Mouse (Mus musculus) liver, postnatal 0 days (tissue): ENCODE data around the gene Nanos1.

Source experiments
- CTCF ChIP-seq: sonication (generic); IDR thresholded peaks from 2 replicates; pipeline ENCODE4 v1.5.1; 2016; ENCODE audit warnings: antibody characterized with exemption, low read depth
- EP300 ChIP-seq: IDR thresholded peaks from 2 replicates; pipeline ENCODE4 v1.6.1; 2016; ENCODE audit warnings: antibody characterized with exemption, low read depth, mild to moderate bottlenecking

- TF ChIP-seq CTCF = no peak
- no peak for TF ChIP-seq EP300
Observed at GRCm38 (mm10) chr19:60791164-60791563, 35.4 kb downstream of the Nanos1 start.
